Mouse (Mus musculus): ENCODE results near the gene Hspbap1. TPM values are rescaled to one million over a fixed set of nuclear protein-coding genes. Genes with fewer than 3 reads are reported as not detected.
A peak's percentile ranks its signal among the peaks of the same experiment; 100 is the strongest.

Gene Hspbap1
- polyA plus RNA-seq, 1 experiment from 2014 or later, result 18.1 TPM

DNA sequence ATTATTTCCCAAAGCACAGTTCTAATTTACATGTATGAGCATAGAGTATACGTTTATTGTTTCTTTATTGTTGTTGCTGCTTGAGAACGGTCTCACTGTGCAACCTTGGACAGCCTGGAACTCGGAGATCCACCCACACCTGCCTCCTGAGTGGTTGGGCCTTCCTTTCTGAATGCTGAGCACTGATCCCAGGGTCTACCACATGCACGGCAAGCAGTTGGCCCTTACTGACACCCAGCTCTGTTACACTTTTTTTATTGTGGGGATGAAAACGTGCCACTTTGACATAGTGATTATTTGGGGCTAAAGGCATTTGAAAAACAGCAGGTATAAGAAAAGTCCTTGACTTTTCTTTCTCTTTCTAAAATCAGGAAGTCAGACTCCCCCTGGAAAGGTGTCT, 11.5 kb downstream of the Hspbap1 start:
- Histone ChIP-seq H3K36me3 (ENCODE audit: control insufficient read depth, insufficient read depth, low read length) (no peaks in the 10 kb centered on the region), H3K9ac (replicated peaks; ENCODE audit: low read length) (no peak overlapping the region), H3K27ac (replicated peaks; ENCODE audit: low read depth, low read length) (no peak overlapping the region), H3K4me1 (ENCODE audit: control insufficient read depth, insufficient read depth, low read length) (no peaks in the 10 kb centered on the region), H3K4me2 (ENCODE audit: low read length) (no peak overlapping the region), H3K27me3 (ENCODE audit: control insufficient read depth, insufficient read depth, low read length) (no peaks in the 10 kb centered on the region), H3K9me3 (ENCODE audit: control insufficient read depth, low read length) (no peaks in the 10 kb centered on the region), H3K4me3 (replicated peaks; ENCODE audit: low read depth, low read length) (no peak overlapping the region)
- no peak for ATAC-seq (ENCODE audit: low FRiP score, low TSS enrichment)
- no peak for DNase-seq
- 89% methylated on average over 5 of the region's 5 CpGs for WGBS

DNA sequence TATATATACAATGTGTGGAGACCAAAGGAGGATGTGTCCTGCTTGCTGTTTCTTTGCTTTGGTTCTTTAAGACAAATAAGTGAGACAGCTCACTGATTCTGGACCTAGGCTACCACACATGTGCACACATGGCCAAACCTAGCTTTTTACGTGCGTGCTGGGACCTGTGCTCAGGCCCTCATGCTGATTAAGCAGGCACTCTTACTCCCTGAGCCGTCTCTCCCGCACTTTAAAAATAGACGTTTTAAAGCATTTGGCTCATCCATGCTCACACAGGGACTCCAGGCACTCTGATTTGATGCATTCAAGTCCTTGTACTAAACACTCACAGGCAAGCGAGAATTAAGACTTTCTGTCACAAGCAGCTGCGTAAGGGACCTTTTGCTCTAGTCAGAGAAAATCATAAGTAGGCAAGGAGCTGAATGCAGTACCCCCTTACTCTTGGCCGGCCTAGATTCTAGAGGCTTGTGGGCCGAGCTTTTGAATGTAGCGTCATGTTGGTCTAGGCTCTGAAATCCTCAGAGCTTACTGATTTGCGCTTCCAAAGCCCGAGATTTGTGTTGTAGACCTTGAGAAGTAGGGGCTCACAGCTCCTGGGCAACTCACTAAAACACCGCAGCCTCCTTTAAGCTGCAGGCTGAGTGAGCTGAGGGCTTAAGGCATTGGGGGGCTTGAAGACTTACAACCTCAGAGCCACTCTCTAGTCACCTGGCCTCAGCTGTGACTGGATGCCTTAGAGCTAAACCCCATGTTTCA, 12.5 kb downstream of the Hspbap1 start:
- Histone ChIP-seq H3K27me3 (ENCODE audit: control insufficient read depth, insufficient read depth, low read length) (no peaks in the 10 kb centered on the region), H3K4me3 (replicated peaks; ENCODE audit: low read depth, low read length) (no peak overlapping the region), H3K4me2 (ENCODE audit: low read length) (no peak overlapping the region), H3K27ac (replicated peaks; ENCODE audit: low read depth, low read length) (no peak overlapping the region), H3K9me3 (ENCODE audit: control insufficient read depth, low read length) (no peaks in the 10 kb centered on the region), H3K36me3 (ENCODE audit: control insufficient read depth, insufficient read depth, low read length) (no peaks in the 10 kb centered on the region), H3K9ac (replicated peaks; ENCODE audit: low read length) (no peak overlapping the region), H3K4me1 (ENCODE audit: control insufficient read depth, insufficient read depth, low read length) (no peaks in the 10 kb centered on the region; the same call in 1 of the 2 replicates)
- WGBS, result 92% methylated on average over 13 of the region's 13 CpGs
- no peak for DNase-seq
- ATAC-seq (ENCODE audit: low FRiP score, low TSS enrichment), result no peak

DNA sequence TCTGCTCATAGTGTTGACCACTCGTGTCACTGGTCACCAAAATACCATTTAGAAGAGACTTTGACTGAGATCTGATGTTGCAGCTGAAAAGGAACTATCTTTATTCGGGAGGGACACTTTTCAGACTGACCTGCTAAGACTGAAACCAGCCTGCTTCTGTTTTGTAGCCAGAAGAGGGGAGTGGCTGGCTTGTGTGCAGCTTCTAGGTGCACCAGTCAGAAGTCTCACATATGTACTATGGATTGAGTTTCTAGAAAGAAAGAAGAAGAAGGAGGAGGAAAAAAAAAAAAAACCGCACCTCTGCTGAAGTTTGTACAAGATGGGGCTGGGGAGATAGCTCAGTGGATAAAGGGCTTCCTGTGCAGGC, 13.0 kb downstream of the Hspbap1 start:
- DNase-seq (no peak), ATAC-seq (ENCODE audit: low FRiP score, low TSS enrichment) (no peak)
- H3K27me3 ChIP-seq (ENCODE audit: control insufficient read depth, insufficient read depth, low read length), result no peaks in the 10 kb centered on the region
- H3K4me2 ChIP-seq (ENCODE audit: low read length), result no peak overlapping the region
- H3K36me3 ChIP-seq (ENCODE audit: control insufficient read depth, insufficient read depth, low read length), result no peaks in the 10 kb centered on the region
- H3K4me3 ChIP-seq (replicated peaks; ENCODE audit: low read depth, low read length), result no peak overlapping the region
- no peak overlapping the region for H3K9ac ChIP-seq (replicated peaks; ENCODE audit: low read length)
- no peak overlapping the region for H3K27ac ChIP-seq (replicated peaks; ENCODE audit: low read depth, low read length)
- no peaks in the 10 kb centered on the region for H3K9me3 ChIP-seq (ENCODE audit: control insufficient read depth, low read length)
- H3K4me1 ChIP-seq (ENCODE audit: control insufficient read depth, insufficient read depth, low read length), result no peaks in the 10 kb centered on the region; the same call in 1 of the 2 replicates
- WGBS, result 89% methylated on average over 3 of the region's 3 CpGs

- 0 out of 2 replicates have a peak, but pooled peaks cover 2% of the 10 kb centered on the region for H3K36me3 ChIP-seq (ENCODE audit: control insufficient read depth, insufficient read depth, low read length)
- 91% methylated on average over 7 of the region's 7 CpGs for WGBS
- H3K4me3 ChIP-seq (replicated peaks; ENCODE audit: low read depth, low read length), result no peak overlapping the region
- H3K4me2 ChIP-seq (ENCODE audit: low read length), result no peak overlapping the region
- ATAC-seq (ENCODE audit: low FRiP score, low TSS enrichment), result no peak
- H3K9ac ChIP-seq (replicated peaks; ENCODE audit: low read length), result no peak overlapping the region
- no peaks in the 10 kb centered on the region for H3K9me3 ChIP-seq (ENCODE audit: control insufficient read depth, low read length)
- H3K27ac ChIP-seq (replicated peaks; ENCODE audit: low read depth, low read length), result no peak overlapping the region
- H3K27me3 ChIP-seq (ENCODE audit: control insufficient read depth, insufficient read depth, low read length), result no peaks in the 10 kb centered on the region
- H3K4me1 ChIP-seq (ENCODE audit: control insufficient read depth, insufficient read depth, low read length), result no peaks in the 10 kb centered on the region; the same call in 1 of the 2 replicates
- no peak for DNase-seq
These were observed 14.1 kb downstream of the Hspbap1 start for GRCm38 (mm10) chr16:35784134-35784725.

GRCm38 (mm10) chr16:35787163-35787562, 17.0 kb downstream of the Hspbap1 start:
- H3K27me3 ChIP-seq (ENCODE audit: control insufficient read depth, insufficient read depth, low read length), result no peaks in the 10 kb centered on the region
- no peak overlapping the region for H3K27ac ChIP-seq (replicated peaks; ENCODE audit: low read depth, low read length)
- peak; percentile 11 for DNase-seq
- no peaks in the 10 kb centered on the region; the same call in 1 of the 2 replicates for H3K4me1 ChIP-seq (ENCODE audit: control insufficient read depth, insufficient read depth, low read length)
- H3K4me3 ChIP-seq (replicated peaks; ENCODE audit: low read depth, low read length), result no peak overlapping the region
- no peak overlapping the region for H3K4me2 ChIP-seq (ENCODE audit: low read length)
- no peak overlapping the region for H3K9ac ChIP-seq (replicated peaks; ENCODE audit: low read length)
- no peaks in the 10 kb centered on the region for H3K9me3 ChIP-seq (ENCODE audit: control insufficient read depth, low read length)
- peaks cover 11% of the 10 kb centered on the region; the same call in 1 of the 2 replicates for H3K36me3 ChIP-seq (ENCODE audit: control insufficient read depth, insufficient read depth, low read length)
- no peak for ATAC-seq (ENCODE audit: low FRiP score, low TSS enrichment)
- 85% methylated on average over 6 of the region's 6 CpGs for WGBS

GRCm38 (mm10) chr16:35787568-35788189, 17.5 kb downstream of the Hspbap1 start:
- H3K27me3 ChIP-seq (ENCODE audit: control insufficient read depth, insufficient read depth, low read length), result no peaks in the 10 kb centered on the region
- 51% methylated on average over 8 of the region's 8 CpGs for WGBS
- H3K4me1 ChIP-seq (ENCODE audit: control insufficient read depth, insufficient read depth, low read length), result no peaks in the 10 kb centered on the region; the same call in 1 of the 2 replicates
- DNase-seq, result peak; percentile 33
- no peak overlapping the region for H3K27ac ChIP-seq (replicated peaks; ENCODE audit: low read depth, low read length)
- no peak for ATAC-seq (ENCODE audit: low FRiP score, low TSS enrichment)
- no peak overlapping the region for H3K4me3 ChIP-seq (replicated peaks; ENCODE audit: low read depth, low read length)
- no peak overlapping the region for H3K9ac ChIP-seq (replicated peaks; ENCODE audit: low read length)
- no peak overlapping the region for H3K4me2 ChIP-seq (ENCODE audit: low read length)
- H3K36me3 ChIP-seq (ENCODE audit: control insufficient read depth, insufficient read depth, low read length), result peaks cover 11% of the 10 kb centered on the region; the same call in 1 of the 2 replicates
- H3K9me3 ChIP-seq (ENCODE audit: control insufficient read depth, low read length), result no peaks in the 10 kb centered on the region

- no peaks in the 10 kb centered on the region; the same call in 1 of the 2 replicates for H3K4me1 ChIP-seq (ENCODE audit: control insufficient read depth, insufficient read depth, low read length)
- no peaks in the 10 kb centered on the region for H3K27me3 ChIP-seq (ENCODE audit: control insufficient read depth, insufficient read depth, low read length)
- no peak for ATAC-seq (ENCODE audit: low FRiP score, low TSS enrichment)
- 91% methylated on average over 6 of the region's 6 CpGs for WGBS
- no peak overlapping the region for H3K4me2 ChIP-seq (ENCODE audit: low read length)
- DNase-seq, result no peak
- H3K27ac ChIP-seq (replicated peaks; ENCODE audit: low read depth, low read length), result no peak overlapping the region
- no peak overlapping the region for H3K9ac ChIP-seq (replicated peaks; ENCODE audit: low read length)
- peaks cover 11% of the 10 kb centered on the region; the same call in 1 of the 2 replicates for H3K36me3 ChIP-seq (ENCODE audit: control insufficient read depth, insufficient read depth, low read length)
- no peaks in the 10 kb centered on the region for H3K9me3 ChIP-seq (ENCODE audit: control insufficient read depth, low read length)
- no peak overlapping the region for H3K4me3 ChIP-seq (replicated peaks; ENCODE audit: low read depth, low read length)
These were observed 18.2 kb downstream of the Hspbap1 start for GRCm38 (mm10) chr16:35788330-35788729.

GRCm38 (mm10) chr16:35791962-35792521, 21.9 kb downstream of the Hspbap1 start:
- H3K36me3 ChIP-seq (ENCODE audit: control insufficient read depth, insufficient read depth, low read length), result peaks cover 11% of the 10 kb centered on the region; the same call in 1 of the 2 replicates
- no peak overlapping the region for H3K4me3 ChIP-seq (replicated peaks; ENCODE audit: low read depth, low read length)
- ATAC-seq (ENCODE audit: low FRiP score, low TSS enrichment), result no peak
- no peak for DNase-seq
- H3K27ac ChIP-seq (replicated peaks; ENCODE audit: low read depth, low read length), result no peak overlapping the region
- no peaks in the 10 kb centered on the region for H3K9me3 ChIP-seq (ENCODE audit: control insufficient read depth, low read length)
- no peak overlapping the region for H3K4me2 ChIP-seq (ENCODE audit: low read length)
- no peaks in the 10 kb centered on the region; the same call in 1 of the 2 replicates for H3K4me1 ChIP-seq (ENCODE audit: control insufficient read depth, insufficient read depth, low read length)
- H3K27me3 ChIP-seq (ENCODE audit: control insufficient read depth, insufficient read depth, low read length), result no peaks in the 10 kb centered on the region
- 70% methylated on average over 6 of the region's 6 CpGs for WGBS
- no peak overlapping the region for H3K9ac ChIP-seq (replicated peaks; ENCODE audit: low read length)

Measured in midbrain, embryonic 14.5 days (tissue).